Mouse (Mus musculus) CD8-positive naive resting alpha-beta T cell, adult 2 months (primary cell): ENCODE results near the gene Mb.
"Not testable (repeated sequence)": the region's sequence is repeated elsewhere in the genome, so short reads cannot be mapped to it uniquely, and the experiment has no call there.

Experiments
- DNase-seq, 2 experiments: peaks; one replicate each; pipeline ENCODE4 v3.0.0; 2022; ENCODE audit warnings: low read depth in 2 of 2, low spot score in 2 of 2

Gene Mb

DNA sequence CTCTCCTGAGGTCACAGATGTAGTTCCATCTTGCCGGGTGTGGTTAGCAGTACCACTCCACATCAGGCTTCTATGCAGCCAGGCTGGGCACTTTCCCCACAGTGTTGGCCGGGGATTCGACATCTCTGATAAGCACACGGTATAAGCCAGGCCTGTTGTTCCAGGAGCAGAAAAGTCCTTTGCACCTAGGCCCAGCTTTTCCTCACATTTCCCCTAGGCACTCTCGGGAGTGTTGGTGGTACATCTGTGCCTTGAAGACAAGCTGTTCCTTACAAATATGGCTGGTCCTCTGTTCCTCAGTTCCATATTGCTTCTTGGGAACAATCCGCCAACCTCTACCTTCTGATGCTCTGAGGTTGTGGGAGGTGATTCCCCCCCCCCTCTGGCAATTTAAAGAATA is 15.8 kb upstream of the Mb start:
- no peak for DNase-seq

DNA sequence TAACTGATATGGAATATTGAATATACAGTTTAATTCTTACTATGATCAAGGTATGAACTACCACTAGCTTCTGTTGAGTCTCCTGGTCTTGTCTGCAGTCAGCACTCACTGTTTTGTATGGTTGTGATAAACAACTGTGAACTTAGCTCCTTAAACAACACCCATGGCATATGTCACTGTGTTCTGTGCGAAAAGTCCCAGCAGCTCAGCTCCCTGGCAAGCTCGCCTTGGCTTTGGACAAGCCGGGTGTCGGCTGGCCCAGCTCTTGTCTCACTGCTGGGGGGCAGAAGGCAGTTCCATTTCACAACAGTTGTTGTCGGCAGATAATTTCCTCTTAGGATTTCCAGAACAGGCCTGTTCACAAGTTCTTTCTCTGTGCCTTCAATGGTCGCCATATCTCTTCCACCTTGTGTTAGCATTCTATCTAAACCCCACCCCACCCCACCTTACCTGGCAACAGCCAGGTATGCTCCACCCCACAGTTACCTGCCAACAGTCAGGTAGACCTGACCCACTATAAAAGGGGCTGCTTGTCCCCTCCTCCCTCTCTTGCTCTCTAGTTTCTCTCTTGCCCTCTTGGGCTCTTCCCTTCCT is 14.9 kb upstream of the Mb start:
- no peak for DNase-seq

DNA sequence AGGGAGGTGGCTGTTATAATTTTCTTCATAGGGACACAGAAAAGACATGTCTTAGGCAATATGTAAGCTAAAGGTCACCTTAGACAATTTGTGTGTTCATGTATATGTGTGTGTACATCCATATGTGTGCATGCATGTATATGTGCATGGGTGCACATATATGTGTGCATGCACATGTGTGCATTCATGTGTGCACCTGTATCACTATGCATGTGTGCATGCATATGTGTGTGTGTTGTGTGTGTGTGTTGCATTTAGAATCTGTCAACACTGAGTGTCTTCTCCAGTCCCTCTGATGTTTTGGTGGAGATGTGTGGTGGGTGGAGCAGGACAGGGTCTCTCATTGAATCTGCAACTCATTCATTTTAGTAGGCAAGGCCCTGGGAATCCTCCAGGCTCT is 12.3 kb upstream of the Mb start:
- no peak for DNase-seq

DNA sequence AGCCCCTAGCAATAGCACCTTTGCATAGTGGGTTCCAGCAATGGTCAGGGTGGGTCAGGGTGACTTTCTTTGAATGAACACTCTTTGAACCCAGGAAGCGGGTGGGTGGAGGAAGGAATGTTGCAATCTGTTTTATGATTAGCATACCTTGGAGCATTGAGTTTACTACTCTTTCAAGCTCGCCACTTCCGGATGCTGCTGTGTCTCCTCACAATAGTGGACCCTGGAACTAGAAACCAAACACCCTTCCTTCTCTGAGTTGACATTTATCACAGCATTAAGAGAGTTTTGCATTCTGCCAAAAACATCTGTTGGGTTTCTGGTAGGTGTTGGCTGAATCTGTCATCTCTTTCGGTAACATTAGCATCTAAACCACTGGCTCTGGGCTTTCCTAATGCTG is 8.9 kb upstream of the Mb start:
- DNase-seq = not testable (repeated sequence)

DNA sequence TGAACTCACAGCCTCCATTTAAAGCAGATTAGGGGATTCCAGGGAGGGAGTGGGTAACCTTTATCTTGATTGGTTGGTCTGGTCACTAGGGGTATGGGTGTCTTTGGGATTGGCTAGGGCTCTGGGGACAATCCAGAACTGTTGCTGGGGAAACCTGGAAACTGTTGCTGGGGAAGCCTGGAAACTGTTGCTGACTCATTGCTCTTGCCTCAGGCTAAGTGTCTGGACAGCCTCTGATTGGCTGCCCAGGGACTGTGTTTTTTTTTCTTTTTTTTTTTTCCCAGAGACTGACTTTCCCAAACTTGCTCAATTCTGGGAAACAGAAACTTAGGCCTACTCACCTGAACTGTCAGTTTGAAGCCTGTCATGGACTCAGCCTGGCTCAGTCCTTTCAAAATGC is 8.1 kb upstream of the Mb start:
- no peak for DNase-seq

DNA sequence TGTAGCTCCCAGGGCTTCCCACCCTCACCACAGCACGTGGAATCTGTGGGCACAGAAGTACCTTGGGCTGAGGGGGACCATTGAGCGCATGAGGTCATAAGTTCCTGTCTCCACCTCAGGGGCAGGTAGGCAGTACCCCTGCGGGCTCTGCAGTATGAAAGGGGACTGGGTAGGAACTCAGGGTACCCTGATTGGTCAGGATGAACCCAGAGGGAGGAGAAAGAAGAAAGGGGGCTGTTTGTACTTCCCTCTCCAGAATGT is 6.3 kb upstream of the Mb start:
- DNase-seq = no peak

DNA sequence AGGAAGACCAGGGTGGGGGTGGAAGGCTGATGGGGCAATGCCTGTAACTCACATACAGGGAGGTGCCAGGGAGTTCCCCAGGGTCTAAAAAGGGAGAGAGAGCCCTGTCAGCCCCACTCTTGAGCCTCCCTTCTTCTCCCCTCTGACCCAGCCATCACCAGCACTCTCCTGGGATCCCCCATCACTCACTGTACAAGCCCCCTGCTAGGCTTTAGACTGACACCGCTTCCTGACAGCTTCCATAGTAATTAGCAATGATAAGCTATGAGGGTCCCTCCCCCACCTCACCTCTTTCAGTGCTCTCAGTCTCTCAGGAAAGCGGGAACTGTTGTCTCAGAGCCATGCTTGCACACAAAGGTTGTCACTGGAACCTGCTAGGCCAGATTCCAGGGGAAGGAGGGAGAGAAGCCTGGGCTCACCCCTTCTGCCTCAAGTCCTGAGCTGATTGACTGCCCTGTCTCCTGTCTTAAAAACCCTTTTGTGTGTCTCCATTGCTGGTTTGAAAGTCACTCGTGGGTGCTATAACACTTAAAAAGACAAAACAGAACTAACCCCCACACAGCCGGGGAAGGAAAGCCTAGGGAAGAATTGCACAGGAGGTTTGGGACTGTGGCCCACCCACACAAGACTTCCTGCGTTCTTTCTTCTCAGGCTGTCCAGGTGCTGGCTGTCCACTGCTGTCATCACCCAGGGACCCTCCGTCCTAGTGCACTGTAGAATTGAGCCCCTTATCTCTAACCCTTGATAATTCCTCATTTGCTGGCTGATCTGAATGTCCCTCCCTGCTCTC is 5.7 kb upstream of the Mb start:
- no peak for DNase-seq

DNA sequence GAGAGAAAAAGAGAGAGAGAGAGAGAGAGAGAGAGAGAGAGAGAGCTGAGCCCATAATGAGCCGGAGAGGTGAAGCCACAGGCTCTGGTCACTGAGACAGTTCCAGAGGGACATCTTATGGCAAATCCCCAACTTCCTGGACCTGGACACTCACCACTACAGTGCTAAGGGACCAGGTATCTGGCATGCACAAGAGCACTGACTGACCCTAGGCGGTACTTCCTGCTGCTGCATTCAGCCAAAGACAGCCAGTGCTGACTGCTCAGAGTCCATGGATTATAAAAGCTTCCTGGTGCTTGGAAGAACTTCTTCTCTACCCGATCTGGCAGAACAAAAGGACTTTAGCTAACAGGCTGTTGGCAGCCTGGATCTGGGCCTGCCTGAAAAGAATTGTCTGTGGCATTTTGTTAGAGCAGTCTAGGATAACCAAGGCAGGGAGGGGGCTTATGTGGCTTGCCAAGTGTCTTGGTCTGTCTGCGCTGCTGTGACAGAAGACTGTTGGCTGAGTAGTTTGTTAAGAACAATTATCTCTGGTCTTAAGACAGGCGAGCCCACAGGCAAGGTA is 4.2 kb upstream of the Mb start:
- DNase-seq = no peak

DNA sequence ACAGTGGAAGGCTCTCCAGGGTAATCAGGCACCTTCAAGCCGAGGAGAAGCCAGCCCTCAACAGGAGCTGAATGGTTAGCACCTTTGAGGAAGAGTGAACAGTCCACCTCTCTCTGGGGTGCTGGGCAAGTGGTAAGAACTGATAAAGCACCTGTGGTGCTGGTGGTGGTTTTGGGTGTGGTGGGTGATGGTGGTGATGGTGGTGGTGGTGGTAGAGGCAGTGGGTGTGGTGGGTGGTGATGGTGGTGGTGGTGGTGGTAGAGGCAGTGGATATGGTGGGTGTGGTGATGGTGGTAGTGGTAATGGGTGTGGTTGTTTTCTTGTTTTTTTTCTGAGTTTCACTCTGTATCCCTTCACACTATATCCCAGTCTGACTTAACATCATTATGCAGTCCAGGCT is 2.6 kb upstream of the Mb start:
- no peak for DNase-seq

DNA sequence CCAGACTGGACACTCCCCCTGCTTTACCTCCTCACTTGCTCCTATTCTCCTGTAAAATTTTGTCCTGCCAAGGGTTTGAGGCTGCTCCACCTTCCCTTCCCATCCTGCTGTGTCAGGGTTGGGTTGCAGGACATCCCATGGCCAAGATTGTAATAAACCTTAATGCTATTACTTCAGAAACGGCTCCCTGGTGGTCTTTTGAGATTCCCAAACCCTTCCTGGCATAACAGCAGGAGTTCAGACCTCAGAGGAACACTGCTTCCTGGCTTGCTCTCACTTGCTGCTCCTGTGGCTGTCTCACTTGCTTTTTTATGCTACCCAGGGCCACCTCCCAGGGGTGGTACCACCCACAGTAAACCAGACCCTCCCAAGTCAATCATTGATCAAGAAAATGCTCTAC is 1.7 kb upstream of the Mb start:
- no peak for DNase-seq

DNA sequence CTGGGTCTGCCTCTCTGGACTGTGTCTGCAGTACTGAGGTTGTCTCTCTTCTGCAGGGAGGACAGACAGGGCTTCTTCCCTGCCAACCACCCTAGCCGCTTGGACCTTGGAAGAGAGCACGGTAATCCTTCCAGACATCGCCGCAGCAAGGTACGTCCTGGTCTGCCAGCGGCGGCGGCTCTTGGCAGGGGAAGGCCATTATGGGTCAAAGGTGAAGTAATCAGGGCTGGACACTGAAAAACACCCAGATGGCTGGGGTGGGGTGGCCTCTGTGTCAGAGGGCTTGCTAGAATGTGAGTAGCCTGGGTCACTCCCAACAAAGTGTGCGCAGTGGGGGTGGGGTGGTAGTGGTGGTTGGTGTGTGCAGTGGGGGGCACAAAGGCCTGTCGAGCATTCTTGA is 4.9 kb downstream of the Mb start:
- DNase-seq = no peak

DNA sequence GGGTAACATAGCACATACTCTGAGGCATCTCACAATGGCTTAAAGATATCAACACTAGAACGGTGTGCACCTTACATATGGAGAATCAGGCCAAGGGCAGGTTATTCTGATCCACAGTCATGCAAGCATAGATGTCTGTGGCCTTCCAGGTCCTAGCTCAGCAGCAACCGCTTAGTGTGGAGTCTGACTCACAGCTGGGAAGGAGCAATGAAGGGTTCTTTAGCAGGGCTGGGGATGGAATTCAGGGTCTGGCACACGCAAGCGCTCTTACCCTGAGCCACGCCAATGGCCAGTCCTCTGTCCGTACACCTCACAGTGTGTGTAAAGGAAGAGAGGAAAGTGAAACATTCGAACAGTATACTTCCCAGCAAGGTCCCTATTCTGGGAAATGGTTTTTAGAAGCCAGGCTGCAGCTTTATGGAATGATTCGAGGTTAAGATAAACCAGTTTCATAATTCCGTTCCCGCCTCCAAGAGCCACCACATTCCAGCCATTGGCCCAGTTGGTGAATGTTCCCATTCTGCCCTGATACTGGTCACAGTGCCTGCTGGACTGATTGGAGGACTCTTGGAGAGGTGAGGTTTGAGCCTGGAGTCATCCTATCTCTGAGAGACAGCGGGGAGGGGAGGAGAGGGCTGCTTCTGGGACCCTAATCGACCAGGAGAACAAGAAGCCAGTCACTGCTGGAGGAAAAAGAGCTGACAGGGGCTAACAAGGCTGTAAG is 5.7 kb downstream of the Mb start, which contains the start of gene Apol6:
Gene Apol6, plus strand, starts transcription at position 133 of the 724 bp plus-strand sequence.
- no peak for DNase-seq

DNA sequence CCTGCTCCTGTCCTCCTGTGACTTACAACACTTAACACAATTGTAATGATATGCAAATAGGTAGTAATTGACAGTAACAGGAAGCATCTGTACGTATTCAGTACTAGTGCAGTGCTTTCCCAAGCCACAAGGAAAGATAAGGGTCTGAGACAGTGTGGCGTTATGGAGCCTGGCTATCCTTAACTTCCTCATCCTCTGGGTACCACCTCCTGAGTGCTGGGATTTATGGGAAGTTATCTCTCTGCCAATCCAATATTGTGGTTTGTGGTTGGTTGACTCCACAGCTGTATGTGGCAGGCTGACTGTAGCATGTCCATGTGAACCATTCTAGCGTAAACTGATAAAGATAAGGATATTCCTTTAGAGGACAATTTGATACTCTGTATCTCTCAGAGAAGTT is 9.7 kb downstream of the Mb start:
- no peak for DNase-seq

DNA sequence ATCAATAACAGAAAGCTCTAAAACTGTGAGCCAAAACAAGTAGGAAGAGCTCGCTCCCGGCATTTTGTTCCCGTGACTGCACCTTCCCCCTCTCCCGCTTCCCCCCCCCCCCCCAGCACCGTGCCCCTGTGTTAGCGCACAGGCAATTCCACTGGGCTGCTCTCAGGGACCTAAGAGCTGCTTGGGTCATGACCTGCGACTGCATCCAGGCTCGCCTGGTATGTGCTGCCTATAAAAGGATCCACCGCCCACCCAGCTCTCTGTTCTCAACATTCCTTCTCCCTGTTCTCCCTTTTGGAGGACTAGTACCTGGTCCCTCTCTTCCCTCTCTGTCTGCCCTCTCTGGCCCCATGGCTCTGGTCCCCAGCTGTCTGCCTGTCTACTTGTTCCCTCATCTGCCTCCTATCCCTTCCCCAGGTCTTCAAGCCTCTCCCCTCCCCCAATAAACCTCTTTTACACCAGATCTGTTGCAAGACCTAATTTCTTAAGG is 11.2 kb downstream of the Mb start:
- no peak for DNase-seq

DNA sequence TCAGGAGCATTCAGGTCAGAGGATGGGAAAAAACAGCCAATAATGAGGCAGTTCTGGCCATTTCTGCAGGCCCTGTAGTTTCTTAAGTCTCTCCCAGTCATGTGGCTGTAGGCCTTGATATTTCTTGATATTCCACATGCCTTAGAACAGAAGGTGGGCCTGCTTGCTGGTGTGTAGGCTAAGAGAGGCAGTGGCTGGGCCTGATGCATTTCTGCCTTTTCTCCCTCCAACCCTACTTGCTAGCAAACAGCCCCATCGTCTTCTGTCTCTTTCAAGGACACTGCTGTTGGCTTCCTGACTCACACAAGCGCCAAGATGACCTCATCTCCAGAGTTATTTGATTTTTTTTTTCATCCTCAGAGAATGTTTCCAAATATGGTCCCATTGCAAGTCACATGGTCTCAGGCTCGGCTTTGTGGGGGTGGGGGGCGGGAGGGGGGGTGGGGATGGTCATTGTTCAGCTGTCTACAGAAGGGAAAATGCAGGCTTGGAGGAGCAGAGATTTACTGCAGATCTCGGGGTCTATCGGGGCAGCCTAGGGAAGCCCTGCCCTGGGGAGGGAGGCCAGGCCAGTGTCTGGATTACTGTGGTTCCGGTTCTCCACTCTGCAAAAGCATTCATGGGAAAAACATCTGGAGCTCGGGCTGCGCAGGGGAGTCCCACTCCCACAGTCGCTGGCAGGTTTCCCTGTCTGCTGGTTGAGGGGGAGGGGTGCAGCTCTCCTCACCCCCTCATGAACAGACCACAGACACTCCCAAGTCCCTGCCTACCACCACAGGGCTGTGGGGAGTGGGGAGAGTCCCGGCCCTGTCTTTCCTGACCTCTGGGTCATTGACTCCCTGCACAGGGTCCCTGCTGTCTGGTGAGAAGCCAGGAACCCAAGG is 12.9 kb downstream of the Mb start:
- no peak for DNase-seq

DNA sequence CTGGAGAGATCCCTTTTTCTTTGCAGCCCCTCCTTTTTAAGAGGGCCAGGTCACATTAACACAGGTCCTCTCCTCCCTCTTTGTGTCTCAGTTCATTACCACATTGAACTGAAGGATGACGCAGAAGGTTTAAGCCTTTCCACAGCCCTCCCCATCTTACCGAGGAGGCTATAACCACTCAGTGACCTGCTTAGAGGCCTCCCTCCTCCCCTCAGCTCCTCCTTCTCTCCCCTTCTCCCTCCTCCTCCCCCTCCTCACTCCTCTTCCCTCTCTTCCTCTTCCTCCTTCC is 13.5 kb downstream of the Mb start:
- no peak for DNase-seq

DNA sequence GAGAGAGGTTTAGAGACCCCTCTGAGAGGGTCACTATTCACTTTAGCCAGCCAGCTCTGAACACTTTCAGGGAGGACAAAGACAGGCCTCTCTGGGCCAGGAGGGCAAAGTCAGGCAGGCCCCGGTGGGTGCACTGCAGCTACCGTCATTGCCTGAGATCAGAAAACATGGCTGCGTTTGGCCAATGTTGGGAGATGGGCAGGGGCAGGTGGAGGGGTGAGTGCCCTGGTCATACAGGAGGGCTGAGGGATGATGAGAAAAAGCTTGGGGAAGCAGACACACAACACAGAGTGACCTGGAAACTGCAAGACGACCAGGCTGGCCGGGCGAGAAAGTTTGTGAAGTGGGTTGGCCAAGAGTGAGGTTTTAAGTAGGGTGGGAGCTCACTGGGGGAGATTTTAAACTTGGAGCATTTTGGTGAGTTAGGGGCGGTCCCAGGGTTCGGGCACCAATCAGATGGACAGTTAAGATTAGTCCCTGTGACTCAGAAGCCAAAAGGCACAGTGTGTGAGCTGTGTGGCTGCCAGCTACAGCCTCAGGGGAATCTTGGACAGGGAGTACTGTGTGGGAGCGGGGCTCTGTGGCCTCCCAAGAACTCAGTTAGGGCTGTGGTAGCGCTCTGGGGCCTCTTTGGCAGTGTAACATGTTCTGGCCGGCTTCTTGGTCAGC is 14.0 kb downstream of the Mb start:
- DNase-seq = no peak

DNA sequence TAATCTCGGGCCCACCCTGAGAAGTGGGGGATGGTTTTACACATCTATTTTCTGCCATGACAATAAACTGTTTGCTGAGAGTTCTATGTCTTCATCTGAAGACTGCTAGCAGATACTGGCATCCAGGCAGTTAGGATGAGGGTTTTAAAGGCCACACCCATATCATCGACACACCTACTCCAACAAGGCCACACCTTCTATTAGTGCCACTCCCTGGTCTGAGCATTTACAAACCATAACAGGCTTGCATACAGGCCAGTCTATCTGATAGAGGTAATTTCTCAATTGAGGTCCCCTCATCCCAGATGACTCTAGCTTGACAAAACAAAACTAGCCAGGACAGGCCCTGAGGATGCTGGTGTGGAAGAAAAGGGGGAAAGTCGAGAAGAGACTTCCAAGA is 14.8 kb downstream of the Mb start:
- DNase-seq = no peak

DNA sequence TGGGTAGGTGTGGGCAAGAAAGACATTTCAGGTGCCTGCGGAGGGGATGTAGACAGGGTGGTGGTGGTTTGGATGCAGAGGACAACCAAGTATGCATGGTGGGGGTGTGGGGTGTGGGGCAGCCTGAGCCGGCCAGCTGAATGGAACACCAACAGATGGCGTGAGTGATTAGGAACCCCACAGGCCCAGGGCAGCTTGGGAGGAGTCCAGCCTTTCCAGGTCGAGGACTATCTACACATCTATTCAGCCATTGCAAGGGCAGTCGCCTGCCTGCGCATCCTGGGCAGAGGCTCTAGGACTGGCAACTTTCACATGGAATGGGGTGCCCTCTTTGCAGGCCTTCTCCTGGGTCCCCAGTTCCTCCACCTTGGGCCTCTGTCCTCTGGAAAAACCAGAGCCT is 15.9 kb downstream of the Mb start:
- DNase-seq = no peak

DNA sequence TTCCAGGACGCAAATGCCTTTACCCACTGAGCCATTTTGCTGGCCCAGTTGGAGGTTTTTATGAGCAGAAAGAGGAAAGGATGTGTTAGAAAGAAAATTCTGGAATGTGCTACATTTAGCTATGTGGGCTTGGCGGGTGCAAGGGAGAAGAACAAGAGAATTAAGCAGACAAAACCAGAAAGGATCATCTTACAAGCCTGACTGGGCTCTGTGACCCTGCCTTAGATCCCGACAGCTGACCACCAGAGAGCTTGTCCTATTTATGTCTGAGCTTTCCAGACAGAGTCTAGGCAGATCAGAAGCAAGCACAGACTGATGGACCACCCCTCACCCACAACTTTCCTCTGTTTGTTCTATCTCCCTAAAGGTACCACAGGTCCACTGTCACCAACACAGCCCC is 19.2 kb downstream of the Mb start:
- no peak for DNase-seq
